Mouse (Mus musculus) neural tube, embryonic 12.5 days (tissue): ENCODE results near the gene Ino80e. TPM values are rescaled to one million over a fixed set of nuclear protein-coding genes. Genes with fewer than 3 reads are reported as not detected.

Source experiments
- ATAC-seq: fragments of 200-750 bp; cut with Nextera tagmentation; 2 replicates; pipeline ENCODE4 v1.8.0; 2017; ENCODE audit warnings: low read depth, mild to moderate bottlenecking, moderate TSS enrichment, moderate library complexity; ENCODE audit not compliant: low FRiP score
- H3K27ac ChIP-seq: fragments of 300-500 bp; sonication (generic); 2 replicates; pipeline ENCODE4 v1.5.1; 2016
- H3K27me3 ChIP-seq: fragments of 300-500 bp; sonication (generic); replicated peaks from 2 replicates; pipeline ENCODE4 v1.6.1; 2016; ENCODE audit warnings: mild to moderate bottlenecking
- H3K36me3 ChIP-seq: fragments of 300-500 bp; sonication (generic); 2 replicates; pipeline ENCODE4 v1.6.1; 2016; ENCODE audit warnings: mild to moderate bottlenecking
- H3K4me1 ChIP-seq: fragments of 300-500 bp; sonication (generic); 2 replicates; pipeline ENCODE4 v1.6.1; 2016
- H3K4me2 ChIP-seq: fragments of 300-500 bp; sonication (generic); replicated peaks from 2 replicates; pipeline ENCODE4 v1.6.1; 2016; ENCODE audit warnings: mild to moderate bottlenecking
- H3K4me3 ChIP-seq: fragments of 300-500 bp; sonication (generic); 2 replicates; pipeline ENCODE4 v1.5.1; 2016
- H3K9ac ChIP-seq: fragments of 300-500 bp; sonication (generic); 2 replicates; pipeline ENCODE4 v1.6.1; 2016; ENCODE audit warnings: mild to moderate bottlenecking
- H3K9me3 ChIP-seq: fragments of 300-500 bp; sonication (generic); 2 replicates; pipeline ENCODE4 v1.6.1; 2016; ENCODE audit warnings: mild to moderate bottlenecking
- WGBS: fragments of 180-500 bp; shearing (Covaris S2); methylation state at CpG from one replicate; pipeline ENCODE4 v1.1.7; 2016; 5-methylcytosine and 5-hydroxymethylcytosine counted together
- polyA plus RNA-seq: library from polyadenylated mRNA; unstranded; fragments of >200 nt; fragmentation: Nextera tagmentation; extraction: Ambion mirVana; gene quantifications from 2 replicates; pipeline ENCODE4 v1.2.1, GENCODE M21; 2016

Gene Ino80e
- polyA plus RNA-seq, 1 experiment from 2014 or later, result 86.4 TPM

DNA sequence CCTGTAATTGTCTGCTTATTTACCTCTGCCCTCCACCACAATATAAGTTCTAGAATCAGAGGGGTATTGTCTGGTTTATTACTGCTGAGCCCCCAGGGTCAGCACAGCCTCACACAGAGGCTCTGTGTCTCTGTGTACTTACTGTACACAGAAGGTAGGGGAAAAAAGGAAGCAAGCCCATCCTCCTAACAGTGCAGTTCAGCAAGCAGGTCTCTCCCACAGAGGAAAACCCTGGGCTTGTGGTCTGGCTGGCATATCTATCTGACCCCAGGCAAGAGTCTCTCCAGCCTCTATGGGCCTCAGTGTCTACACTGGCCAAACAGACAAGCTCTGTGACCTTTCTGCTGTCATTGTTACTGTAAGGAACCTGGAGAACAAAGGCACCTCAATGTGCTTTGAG is 58.4 kb downstream of the Ino80e start:
- Histone ChIP-seq H3K4me3 (no peak overlapping the region), H3K9ac (no peak overlapping the region), H3K9me3 (no peaks in the 10 kb centered on the region), H3K4me1 (peaks cover 23% of the 10 kb centered on the region), H3K27me3 (no peaks in the 10 kb centered on the region), H3K4me2 (no peak overlapping the region), H3K36me3 (peaks cover 10% of the 10 kb centered on the region; the same call in 1 of the 2 replicates), H3K27ac (no peak overlapping the region)
- no peak for ATAC-seq

DNA sequence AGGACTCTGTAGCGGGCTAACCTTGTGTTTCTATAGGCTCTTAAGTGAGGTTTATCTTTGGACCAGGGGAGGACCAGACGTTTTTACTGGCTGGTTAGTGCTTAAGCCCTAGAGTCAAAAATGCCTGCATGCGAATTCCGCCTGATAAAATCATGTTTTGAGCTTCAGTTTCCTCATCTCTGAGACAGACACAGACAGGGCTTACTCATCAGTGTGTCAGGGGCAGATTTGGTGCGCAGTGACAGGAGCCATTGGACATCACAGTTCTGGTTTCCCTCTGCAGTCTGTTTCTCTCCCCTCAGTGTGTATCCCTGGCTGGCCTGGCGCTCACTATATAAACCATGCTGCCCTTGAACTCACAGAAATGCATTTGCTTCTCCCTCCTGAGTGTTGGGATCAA is 59.0 kb downstream of the Ino80e start:
- ATAC-seq, result no peak
- no peak overlapping the region for H3K9ac ChIP-seq

DNA sequence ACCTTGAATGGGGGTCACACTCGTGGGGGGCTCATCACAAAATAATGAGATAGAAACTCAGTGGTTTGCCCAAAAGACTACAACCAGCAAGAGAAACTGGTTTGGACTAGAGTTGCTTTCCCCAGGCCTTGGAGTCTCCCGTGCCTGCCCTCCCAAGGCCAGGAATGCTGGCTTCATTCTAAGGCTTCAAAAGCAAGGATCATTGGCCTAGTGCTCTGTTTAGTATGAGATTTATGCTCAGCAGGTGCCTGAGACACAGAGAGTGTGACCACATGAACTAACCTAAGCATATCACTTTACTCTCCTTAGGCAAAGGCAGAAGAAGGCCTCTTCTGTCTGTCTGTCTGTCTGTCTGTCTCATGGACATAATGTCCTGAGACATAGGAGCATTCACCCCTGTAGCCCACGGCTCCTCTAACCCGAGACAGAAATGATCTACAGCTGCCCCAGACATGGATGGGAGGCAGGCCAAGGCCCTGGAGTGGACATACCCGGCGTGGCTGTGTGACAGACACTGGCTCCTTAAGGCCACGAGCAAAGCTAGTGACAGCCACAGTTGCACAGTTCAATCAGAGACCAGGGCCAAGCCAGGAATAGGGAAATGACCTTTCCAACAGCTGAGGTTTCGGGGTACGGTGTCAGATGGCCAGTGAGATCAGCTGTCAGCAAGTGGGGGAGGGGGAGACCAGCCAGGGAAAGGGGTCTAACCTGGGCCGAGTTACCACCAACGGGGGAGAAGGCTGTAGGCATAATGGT is 59.9 kb downstream of the Ino80e start:
- ATAC-seq, result no peak
- Histone ChIP-seq H3K9me3 (no peaks in the 10 kb centered on the region), H3K9ac (no peak overlapping the region), H3K4me3 (no peak overlapping the region), H3K27ac (no peak overlapping the region), H3K4me1 (peaks cover 22% of the 10 kb centered on the region), H3K36me3 (peaks cover 12% of the 10 kb centered on the region; the same call in 1 of the 2 replicates), H3K27me3 (no peaks in the 10 kb centered on the region), H3K4me2 (no peak overlapping the region)
- 85% methylated on average over 11 of the region's 11 CpGs for WGBS

More for the DNA sequence above, 59.0 kb downstream of the Ino80e start:
- no peaks in the 10 kb centered on the region for H3K27me3 ChIP-seq
- 90% methylated on average over 6 of the region's 6 CpGs for WGBS
- no peak overlapping the region for H3K4me3 ChIP-seq
- H3K27ac ChIP-seq, result no peak overlapping the region
- peaks cover 10% of the 10 kb centered on the region; the same call in 1 of the 2 replicates for H3K36me3 ChIP-seq
- no peak overlapping the region for H3K4me2 ChIP-seq
- H3K4me1 ChIP-seq, result peaks cover 21% of the 10 kb centered on the region
- H3K9me3 ChIP-seq, result no peaks in the 10 kb centered on the region

DNA sequence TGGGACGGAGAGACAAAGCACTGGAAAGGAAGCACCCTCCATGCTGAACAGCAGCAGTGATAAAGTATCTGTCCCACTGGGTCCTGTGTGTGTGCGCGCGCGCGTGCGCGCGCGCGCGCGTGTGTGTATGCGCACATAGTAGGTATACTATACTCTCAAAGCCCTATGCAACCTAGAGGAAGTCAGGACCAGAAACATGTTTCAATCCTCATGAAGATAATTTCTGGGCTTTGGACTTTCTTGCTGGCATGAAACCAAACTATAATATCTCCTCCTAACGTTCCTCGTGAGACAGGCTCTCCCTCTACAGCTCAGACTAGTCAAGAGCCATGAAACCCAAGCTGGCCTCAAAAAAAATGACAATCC is 61.1 kb downstream of the Ino80e start:
- H3K4me2 ChIP-seq, result no peak overlapping the region
- H3K9me3 ChIP-seq, result no peaks in the 10 kb centered on the region
- no peak overlapping the region for H3K4me3 ChIP-seq
- peaks cover 34% of the 10 kb centered on the region for H3K4me1 ChIP-seq
- H3K36me3 ChIP-seq, result peaks cover 24% of the 10 kb centered on the region
- no peak overlapping the region for H3K27ac ChIP-seq
- 91% methylated on average over 16 of the region's 16 CpGs for WGBS
- H3K27me3 ChIP-seq, result no peaks in the 10 kb centered on the region
- ATAC-seq, result no peak
- H3K9ac ChIP-seq, result no peak overlapping the region

Other genes with a start within 250 kb of the Ino80e start
- gene Nupr1, start 231.5 kb downstream of the Ino80e start, polyA plus RNA-seq, result 2.9 and 4.5 TPM in 2 replicates
- gene Sgf29, start 213.1 kb downstream of the Ino80e start, polyA plus RNA-seq, result 40.0 and 53.2 TPM in 2 replicates
- gene Sult1a1, start 185.9 kb downstream of the Ino80e start, polyA plus RNA-seq, result 0.54 and 0.79 TPM in 2 replicates
- 160 and 164 TPM in 2 replicates for gene Bola2, start 167.0 kb downstream of the Ino80e start, polyA plus RNA-seq
- gene Slx1b, start 166.6 kb downstream of the Ino80e start, polyA plus RNA-seq, result 17.9 and 19.0 TPM in 2 replicates
- 70.5 and 71.5 TPM in 2 replicates for gene Coro1a, start 154.6 kb downstream of the Ino80e start, polyA plus RNA-seq
- 79.0 and 79.6 TPM in 2 replicates for gene Mapk3, start 102.8 kb downstream of the Ino80e start, polyA plus RNA-seq
- 1.3 and 2.0 TPM in 2 replicates for gene Gdpd3, start 96.0 kb downstream of the Ino80e start, polyA plus RNA-seq
- gene Ypel3, start 85.4 kb downstream of the Ino80e start, polyA plus RNA-seq, result 160 and 169 TPM in 2 replicates
- 0.68 and 0.72 TPM in 2 replicates for gene Tbx6, start 80.9 kb downstream of the Ino80e start, polyA plus RNA-seq
- gene Ppp4c, start 69.9 kb downstream of the Ino80e start, polyA plus RNA-seq, result 293 and 310 TPM in 2 replicates
- gene Fam57b, start 64.7 kb downstream of the Ino80e start, polyA plus RNA-seq, result 21.4 and 25.8 TPM in 2 replicates
- gene 4930451I11Rik, start 30.7 kb downstream of the Ino80e start, polyA plus RNA-seq, result not detected in 2 replicates
- gene Doc2a, start 15.0 kb downstream of the Ino80e start, polyA plus RNA-seq, result 6.2 and 9.1 TPM in 2 replicates
- 29.1 and 33.5 TPM in 2 replicates for gene Hirip3, start 405 bp downstream of the Ino80e start, polyA plus RNA-seq
- 57.5 and 59.1 TPM in 2 replicates for gene Taok2, start 22.3 kb upstream of the Ino80e start, polyA plus RNA-seq
- 21.7 and 22.0 TPM in 2 replicates for gene Tmem219, start 60.5 kb upstream of the Ino80e start, polyA plus RNA-seq
- 62.1 and 62.8 TPM in 2 replicates for gene Kctd13, start 66.5 kb upstream of the Ino80e start, polyA plus RNA-seq
- 2.5 and 2.8 TPM in 2 replicates for gene Asphd1, start 87.2 kb upstream of the Ino80e start, polyA plus RNA-seq
- 17.7 and 20.0 TPM in 2 replicates for gene Sez6l2, start 88.2 kb upstream of the Ino80e start, polyA plus RNA-seq
- 101 and 103 TPM in 2 replicates for gene Cdipt, start 113.5 kb upstream of the Ino80e start, polyA plus RNA-seq
- 1.1 and 1.4 TPM in 2 replicates for gene Cdiptos, start 113.7 kb upstream of the Ino80e start, polyA plus RNA-seq
- 5.9 and 6.6 TPM in 2 replicates for gene Mvp, start 152.2 kb upstream of the Ino80e start, polyA plus RNA-seq
- gene Pagr1b, start 154.1 kb upstream of the Ino80e start, polyA plus RNA-seq, result not detected in 2 replicates
- 63.1 and 80.4 TPM in 2 replicates for gene Pagr1a, start 155.0 kb upstream of the Ino80e start, polyA plus RNA-seq
- 46.4 and 66.2 TPM in 2 replicates for gene Gm42742, start 158.7 kb upstream of the Ino80e start, polyA plus RNA-seq
- gene Prrt2, start 158.8 kb upstream of the Ino80e start, polyA plus RNA-seq, result 5.3 and 6.2 TPM in 2 replicates
- 134 TPM in 2 replicates for gene Maz, start 164.7 kb upstream of the Ino80e start, polyA plus RNA-seq
- gene Kif22, start 180.1 kb upstream of the Ino80e start, polyA plus RNA-seq, result 90.8 and 93.0 TPM in 2 replicates
- not detected in 2 replicates for gene Zg16, start 225.0 kb upstream of the Ino80e start, polyA plus RNA-seq
- 0.88 and 1.2 TPM in 2 replicates for gene AI467606, start 229.0 kb upstream of the Ino80e start, polyA plus RNA-seq